Mouse (Mus musculus): ENCODE measurements at regions not wholly inside any gene's neighbourhood (a gene's known extent, or its start where the extent isn't known, plus 50 kb on each side); places are given as distances from the start of the nearest gene placed in this dataset.

- in situ Hi-C loops (cut with MboI, MseI), result no loop called here
These were observed 229.4 kb upstream of the Ano5 start for GRCm38 (mm10) chr7:51281470-51281869.

- in situ Hi-C loops (cut with MboI, MseI), result no loop called here
These were observed 210.6 kb upstream of the Ano5 start for GRCm38 (mm10) chr7:51300238-51300637.

- in situ Hi-C loops (cut with MboI, MseI), result no loop called here
These were observed 203.1 kb upstream of the Ano5 start for GRCm38 (mm10) chr7:51307757-51308156.

- in situ Hi-C loops (cut with MboI, MseI), result no loop called here
These were observed 200.6 kb upstream of the Ano5 start for GRCm38 (mm10) chr7:51310191-51310590.

GRCm38 (mm10) chr7:51339841-51340540, 170.8 kb upstream of the Ano5 start:
- in situ Hi-C loops (cut with MboI, MseI), result no loop called here

GRCm38 (mm10) chr7:51347521-51347920, 163.3 kb upstream of the Ano5 start:
- in situ Hi-C loops (cut with MboI, MseI), result no loop called here

- in situ Hi-C loops (cut with MboI, MseI), result no loop called here
These were observed 150.7 kb upstream of the Ano5 start for GRCm38 (mm10) chr7:51360134-51360533.

GRCm38 (mm10) chr7:51377584-51377983, 133.2 kb upstream of the Ano5 start:
- in situ Hi-C loops (cut with MboI, MseI), result no loop called here

Data from T-helper 2 cell (primary cell).